In genomic region chr12:17691320-17691876, GRCm38 (mm10) we compare ENCODE assay signal across 8 mouse cellular contexts. TPM values are rescaled to one million over a fixed set of nuclear protein-coding genes. Genes with fewer than 3 reads are reported as not detected.
A peak's percentile ranks its signal among the peaks of the same experiment; 100 is the strongest.
DNase-seq lines count a peak whose midpoint lies in the region; ATAC-seq lines count a peak whose summit lies in the region.

No protein-coding gene starts in this region.

- H3K36me3 ChIP-seq in limb, embryonic 11.5 days (ENCODE audit: control insufficient read depth, insufficient read depth, low read length): no peaks in the 10 kb centered on the region
- no peaks in the 10 kb centered on the region for H3K36me3 ChIP-seq in midbrain, embryonic 13.5 days

- no peak overlapping the region for H3K27ac ChIP-seq in limb, embryonic 11.5 days (replicated peaks; ENCODE audit: low read depth, low read length)
- H3K27ac ChIP-seq in midbrain, embryonic 13.5 days: no peak overlapping the region; the same call in 1 of the 2 replicates

- peak overlapping the region; percentile 77 for H3K4me3 ChIP-seq in limb, embryonic 11.5 days (ENCODE audit: low read depth, low read length)
- H3K4me3 ChIP-seq in midbrain, embryonic 13.5 days (replicated peaks): peak overlapping the region; percentile 75

- H3K9me3 ChIP-seq in limb, embryonic 11.5 days (ENCODE audit: control insufficient read depth, low read length): no peaks in the 10 kb centered on the region
- H3K9me3 ChIP-seq in midbrain, embryonic 13.5 days: no peaks in the 10 kb centered on the region

- peak overlapping the region; percentile 69 for H3K9ac ChIP-seq in limb, embryonic 11.5 days (ENCODE audit: low read length)
- peak overlapping the region; percentile 81 for H3K9ac ChIP-seq in midbrain, embryonic 13.5 days (replicated peaks)

- intact Hi-C loops in heart, postnatal 10 days (cut with DNase I): loop anchor here (5.0 kb wide), 5 partner anchors 36 to 139 kb away; no protein-coding TSS in a partner anchor

- H3K4me1 ChIP-seq in limb, embryonic 11.5 days (ENCODE audit: control insufficient read depth, insufficient read depth, low read length): peaks cover 17% of the 10 kb centered on the region
- H3K4me1 ChIP-seq in midbrain, embryonic 13.5 days (replicated peaks): peaks cover 32% of the 10 kb centered on the region

- DNase-seq in urinary bladder, adult 2 months (ENCODE audit: low spot score): peak; percentile 32
- no peak for DNase-seq in urinary bladder, postnatal 36 days (ENCODE audit: low spot score in 2 of 2)
- DNase-seq in cerebellum, postnatal 25 days: peak; percentile 58 to 68
- peak; percentile 41 to 44 for DNase-seq in heart, postnatal 10 days
- DNase-seq in limb, embryonic 11.5 days (ENCODE audit: low spot score): no peak
- peak; percentile 69 for DNase-seq in thymus, postnatal 25 days
- no peak for DNase-seq in layer of hippocampus, postnatal 14 days (ENCODE audit: low spot score in 2 of 2)

- under 1% methylated on average over 30 of the region's 30 CpGs for WGBS in limb, embryonic 11.5 days
- WGBS in midbrain, embryonic 13.5 days: under 1% methylated on average over 30 of the region's 30 CpGs

- no peaks in the 10 kb centered on the region for H3K27me3 ChIP-seq in limb, embryonic 11.5 days (ENCODE audit: control insufficient read depth, insufficient read depth, low read length)
- H3K27me3 ChIP-seq in midbrain, embryonic 13.5 days: 0 out of 2 replicates have a peak, but pooled peaks cover 3% of the 10 kb centered on the region

- peak overlapping the region; percentile 93 for H3K4me2 ChIP-seq in limb, embryonic 11.5 days (ENCODE audit: low read depth, severe bottlenecking)
- H3K4me2 ChIP-seq in midbrain, embryonic 13.5 days (replicated peaks): peak overlapping the region; percentile 95

- ATAC-seq in limb, embryonic 11.5 days (ENCODE audit: insufficient number of reproducible peaks, low FRiP score, low TSS enrichment, low read depth): peak; percentile 18; the same call in 1 of the 2 replicates
- ATAC-seq in midbrain, embryonic 13.5 days: peak; percentile 41

RNA-seq across cellular contexts. Expression of gene Hpcal1, which starts 0.7 kb away (rescaled TPM):
- 52.8 and 56.0 TPM in 2 replicates for polyA plus RNA-seq in urinary bladder, adult 2 months (2012; rRNA removed)
- total RNA-seq in heart, postnatal 10 days (2021): 10 to 100 TPM; 22.7 to 31.7 TPM
- 29.5 and 31.1 TPM in 2 replicates for polyA plus RNA-seq in limb, embryonic 11.5 days (2014; fragmentation: Nextera tagmentation; extraction: Ambion mirVana)
- 50.7 and 55.3 TPM in 2 replicates for polyA plus RNA-seq in midbrain, embryonic 13.5 days (2015; fragmentation: Nextera tagmentation; extraction: Ambion mirVana)
- total RNA-seq in layer of hippocampus, postnatal 14 days (2021): 10 to 100 TPM; 41.1 to 45.4 TPM

Comparison
In these comparisons a context has a peak if more than half of its experiments do, and no peak if none do; other contexts are left out.
1. DNase-seq: peak in urinary bladder, adult 2 months (single experiment), cerebellum, postnatal 25 days (2 of 2), heart, postnatal 10 days (2 of 2) and thymus, postnatal 25 days (single experiment); none in urinary bladder, postnatal 36 days (0 of 2), limb, embryonic 11.5 days (single experiment) and layer of hippocampus, postnatal 14 days (0 of 2).